9 mouse cellular contexts compared by ENCODE assay signal in the genomic region with DNA sequence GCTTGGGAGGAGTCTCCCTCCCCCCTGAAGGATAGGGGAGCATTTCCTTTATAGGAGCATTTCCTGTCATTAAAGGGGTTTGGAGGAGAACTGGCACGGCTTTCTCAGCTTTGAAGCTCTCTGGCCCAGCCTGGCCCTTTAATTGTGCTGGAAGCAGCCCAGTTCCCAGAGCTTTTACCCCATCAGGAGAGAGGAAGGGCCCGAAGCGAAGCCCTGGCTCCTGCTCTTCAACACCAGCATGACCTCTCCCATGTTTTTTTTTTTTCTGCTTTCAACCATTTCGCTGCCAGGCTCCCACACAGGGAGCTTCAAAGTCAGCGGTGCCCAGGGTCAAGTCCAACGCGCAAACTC. TPM values are rescaled to one million over a fixed set of nuclear protein-coding genes. Genes with fewer than 3 reads are reported as not detected.
DNase-seq lines count a peak whose midpoint lies in the region; ATAC-seq and TF ChIP-seq lines count a peak whose summit lies in the region.
"Had no signal": no experiment of that assay in that cellular context is flagged by ENCODE, and none has a peak within 500 bp of the region (broad histone marks: within the 10 kb centered on the region; RNA-seq: fewer than 3 reads in every experiment).

No protein-coding gene starts in this region.

- no peak for TF ChIP-seq CTCF in layer of hippocampus, adult 2 months (conservative IDR thresholded peaks at IDR 0.05)
- TF ChIP-seq CTCF in cerebellum, adult 2 months (IDR thresholded peaks at IDR 0.05; ENCODE audit: borderline replicate concordance, insufficient read depth, low read depth, low read length), result no peak

- no peaks in the 10 kb centered on the region for H3K36me3 ChIP-seq in kidney, embryonic 14.5 days (ENCODE audit: control insufficient read depth, insufficient read depth, low read length)
- H3K36me3 ChIP-seq: liver, embryonic 13.5 days had no signal

- TF ChIP-seq POLR2A in cerebellum, adult 2 months (IDR thresholded peaks at IDR 0.05; ENCODE audit: borderline replicate concordance, insufficient read depth, low read length), result no peak

- H3K4me1 ChIP-seq in cerebellum, adult 2 months (ENCODE audit: control insufficient read depth, insufficient read depth, low read length), result peaks cover 53% of the 10 kb centered on the region
- peaks cover 26% of the 10 kb centered on the region for H3K4me1 ChIP-seq in kidney, embryonic 14.5 days (ENCODE audit: control insufficient read depth, insufficient read depth, low read length)

- peak in 1 of 2 experiments; percentile 43 for DNase-seq in layer of hippocampus, adult 2 months (ENCODE audit: low spot score in 2 of 2)
- no peak for DNase-seq in layer of hippocampus, postnatal 25 days (ENCODE audit: extremely low spot score in 1 of 2, low spot score in 1 of 2)
- DNase-seq in cerebellum, adult 2 months, result peak; percentile 67 to 80
- peak; percentile 60 for DNase-seq in lung, postnatal 36 days
- DNase-seq in thymus, postnatal 0 days (ENCODE audit: low spot score), result no peak
- DNase-seq in spleen, postnatal 36 days (ENCODE audit: low spot score in 2 of 2), result no peak
- DNase-seq: liver, embryonic 13.5 days had no signal

- H3K27ac ChIP-seq in layer of hippocampus, adult 2 months, result peak overlapping the region; percentile 68
- peak overlapping the region; percentile 77 for H3K27ac ChIP-seq in cerebellum, adult 2 months (ENCODE audit: insufficient read depth, low read length)
- H3K27ac ChIP-seq in kidney, embryonic 14.5 days (ENCODE audit: low read depth, low read length), result peak overlapping the region; percentile 43; the same call in 1 of the 2 replicates
- H3K27ac ChIP-seq: liver, embryonic 13.5 days had no signal

- 5% methylated on average over 7 of the region's 7 CpGs for WGBS in cerebellum, adult 2 months
- WGBS in kidney, embryonic 14.5 days, result 6% methylated on average over 7 of the region's 7 CpGs

- no peaks in the 10 kb centered on the region for H3K27me3 ChIP-seq in cerebellum, adult 2 months (ENCODE audit: control insufficient read depth, insufficient read depth, low read length)
- 0 out of 2 replicates have a peak, but pooled peaks cover 3% of the 10 kb centered on the region for H3K27me3 ChIP-seq in kidney, embryonic 14.5 days (ENCODE audit: control insufficient read depth, insufficient read depth, low read length)
- H3K27me3 ChIP-seq: Patski had no signal

- no peak for ATAC-seq in kidney, embryonic 14.5 days (ENCODE audit: low FRiP score, low TSS enrichment)
- ATAC-seq: Patski had no signal

- no peaks in the 10 kb centered on the region for H3K9me3 ChIP-seq in kidney, embryonic 14.5 days (ENCODE audit: control insufficient read depth, low read length)
- H3K9me3 ChIP-seq: liver, embryonic 13.5 days had no signal

- 0 out of 2 replicates have a peak overlapping the region, but pooled peaks have one; percentile 6 for H3K4me2 ChIP-seq in kidney, embryonic 14.5 days (replicated peaks; ENCODE audit: low read depth, low read length)
- H3K4me2 ChIP-seq: liver, embryonic 13.5 days had no signal

- H3K4me3 ChIP-seq in layer of hippocampus, adult 2 months, result peak overlapping the region; percentile 33; the same call in 1 of the 2 replicates
- peak overlapping the region; percentile 48 for H3K4me3 ChIP-seq in cerebellum, adult 2 months (replicated peaks; ENCODE audit: insufficient read depth, low read depth, low read length)
- H3K4me3 ChIP-seq in kidney, embryonic 14.5 days (ENCODE audit: low read length), result no peak overlapping the region
- H3K4me3 ChIP-seq: liver, embryonic 13.5 days had no signal

- no peak overlapping the region for H3K9ac ChIP-seq in kidney, embryonic 14.5 days (ENCODE audit: low read depth, low read length)
- H3K9ac ChIP-seq: liver, embryonic 13.5 days had no signal

RNA-seq across cellular contexts. Expression of gene Afap1l2, which starts 4.6 kb away (rescaled TPM):
- 10 to 100 TPM; 11.4 to 12.0 TPM for total RNA-seq in layer of hippocampus, adult 2 months (2021)
- 10 to 100 TPM; 12.6 to 13.7 TPM for total RNA-seq in layer of hippocampus, postnatal 25 days (2021)
- 43.3 and 50.1 TPM in 2 replicates for polyA plus RNA-seq in cerebellum, adult 2 months (2012; rRNA removed)
- polyA plus RNA-seq in kidney, embryonic 14.5 days (2014; fragmentation: Nextera tagmentation; extraction: Ambion mirVana), result 9.0 and 12.5 TPM in 2 replicates
- 7.0 and 8.0 TPM in 2 replicates for polyA plus RNA-seq in thymus, postnatal 0 days (2015; fragmentation: Nextera tagmentation; extraction: Ambion mirVana)

Comparison
In these comparisons a context has a peak if more than half of its experiments do, and no peak if none do; other contexts are left out.
1. DNase-seq: peak in cerebellum, adult 2 months (2 of 2) and lung, postnatal 36 days (single experiment); none in layer of hippocampus, postnatal 25 days (0 of 2), thymus, postnatal 0 days (single experiment) and spleen, postnatal 36 days (0 of 2).
2. Peak in every context shown above with its lines, with median percentiles within 50 percentile points of each other: H3K27ac ChIP-seq.